Mouse (Mus musculus) erythroblast, embryonic 14.5 days (primary cell): ENCODE measurements around the gene Acvrl1.

Source experiments
- GATA1 ChIP-seq: IDR thresholded peaks from 2 replicates; pipeline ENCODE4 v1.6.1; 2012; ENCODE audit warnings: low read length, inconsistent platforms, mixed read lengths
- TAL1 ChIP-seq: IDR thresholded peaks from 3 replicates; pipeline ENCODE4 v1.6.1; 2012; ENCODE audit warnings: low read length, inconsistent platforms, mixed read lengths

- TF ChIP-seq GATA1 (no peak), TAL1 (no peak)
Measured at GRCm38 (mm10) chr15:101135405-101135804, 7.1 kb downstream of the Acvrl1 start.
